Mouse (Mus musculus) kidney, postnatal 14 days (tissue): ENCODE results near the gene Tmem182.
A peak's percentile ranks its signal among the peaks of the same experiment; 100 is the strongest.

Experiments
- DNase-seq: peaks from one replicate; pipeline ENCODE4 v3.0.0; 2022; ENCODE audit warnings: mixed read lengths

The Tmem182 gene

DNA sequence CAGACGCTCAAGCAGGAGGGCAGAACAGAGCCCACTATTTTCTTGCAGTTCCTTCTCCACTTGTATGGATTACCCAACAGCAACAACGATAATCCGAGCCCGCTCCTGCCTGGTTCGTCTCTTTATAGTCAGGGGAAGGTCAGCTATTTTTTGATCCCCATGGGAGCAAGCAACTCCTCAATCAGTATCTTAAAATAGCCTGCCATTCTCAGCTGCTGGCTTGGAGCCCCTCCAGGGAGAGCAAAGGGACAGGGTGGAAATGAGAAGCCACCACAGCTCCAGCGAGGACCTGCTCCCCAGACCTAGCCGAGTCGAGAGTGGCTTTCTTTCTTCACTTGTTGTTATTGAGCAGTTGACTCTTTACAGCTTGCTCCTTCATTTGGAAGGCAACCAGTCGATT, at the start of gene Tmem182:
Gene Tmem182, plus strand, starts transcription at position 251 of the 400 bp plus-strand sequence.
- peak; percentile 29 for DNase-seq

DNA sequence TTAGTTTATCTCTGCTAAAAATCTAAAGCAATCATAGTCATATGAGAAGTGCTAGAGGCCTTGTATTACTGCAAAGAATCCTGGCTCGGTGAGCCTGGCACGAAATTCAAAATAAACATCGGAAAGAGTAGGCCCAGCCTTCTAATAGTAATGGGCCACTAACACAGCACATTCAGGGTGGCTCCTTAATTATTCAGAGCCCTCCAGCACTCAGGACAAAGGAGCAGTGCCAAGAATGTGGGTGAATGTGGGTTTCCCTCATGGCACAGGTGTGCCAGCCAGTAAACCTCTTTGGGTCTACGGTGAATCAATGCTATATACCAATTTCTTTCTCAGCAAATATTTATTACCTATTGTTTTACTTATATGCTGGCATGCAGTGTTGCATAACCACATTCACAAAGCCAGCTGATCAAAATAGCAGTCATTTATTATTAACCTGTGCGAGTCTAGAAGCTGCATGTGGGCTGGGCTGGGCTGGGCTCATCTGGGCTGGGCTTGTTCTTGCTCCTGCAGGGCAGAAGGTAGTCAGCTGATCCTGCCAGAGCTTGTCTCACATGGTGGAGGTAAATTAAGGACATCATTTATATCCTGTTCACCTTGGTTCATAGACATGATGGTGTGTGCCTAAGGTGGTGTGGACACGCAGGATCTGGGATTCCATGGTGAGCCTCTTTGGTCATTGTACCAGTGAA, 45.5 kb upstream of the Tmem182 start:
- peak; percentile 62 for DNase-seq

DNA sequence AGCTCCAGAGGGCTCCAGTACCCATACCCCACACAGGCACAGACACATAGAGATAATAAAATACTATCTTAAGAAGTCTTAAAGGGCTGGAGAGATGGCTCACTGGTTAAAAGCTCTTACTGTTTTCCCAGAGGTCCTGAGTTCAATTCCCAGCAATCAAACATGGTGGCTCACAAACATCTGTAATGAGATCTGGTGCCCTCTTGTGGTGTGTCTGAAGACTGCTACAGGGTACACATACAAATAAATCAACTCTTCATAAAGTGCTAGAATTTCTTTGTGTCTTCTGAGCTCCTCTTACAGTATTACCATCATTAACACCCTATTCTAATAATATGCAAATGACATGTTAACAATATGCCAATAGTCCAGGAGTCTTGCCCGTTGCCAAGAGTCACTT, 41.4 kb upstream of the Tmem182 start:
- no peak for DNase-seq

DNA sequence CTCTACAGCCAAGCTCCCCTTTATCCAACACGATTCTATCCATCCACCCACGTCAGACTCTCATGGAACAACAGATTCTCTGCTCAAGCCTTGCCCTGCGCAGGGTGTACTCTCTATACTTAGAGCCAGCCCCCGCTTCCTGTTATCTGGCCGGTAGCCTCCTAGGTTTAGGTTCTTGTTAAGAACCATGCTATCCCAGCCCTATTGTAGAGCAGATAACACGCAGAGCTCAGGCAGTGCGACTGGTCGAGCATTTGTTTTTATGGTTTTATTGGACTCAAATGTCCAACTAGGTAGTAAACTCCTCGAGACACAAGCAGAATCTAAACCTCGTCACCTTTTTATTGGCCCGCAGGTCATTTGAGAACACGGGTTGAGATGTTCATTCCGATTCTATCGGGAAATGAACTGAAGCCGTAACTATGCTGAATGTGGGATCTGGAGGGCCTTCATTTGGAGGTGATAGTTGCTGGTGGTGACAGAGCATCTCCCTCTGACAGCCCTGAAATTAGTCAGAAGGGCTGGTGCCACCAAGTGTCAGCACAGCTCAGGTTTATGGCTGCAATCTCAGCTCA, 40.6 kb upstream of the Tmem182 start:
- no peak for DNase-seq

DNA sequence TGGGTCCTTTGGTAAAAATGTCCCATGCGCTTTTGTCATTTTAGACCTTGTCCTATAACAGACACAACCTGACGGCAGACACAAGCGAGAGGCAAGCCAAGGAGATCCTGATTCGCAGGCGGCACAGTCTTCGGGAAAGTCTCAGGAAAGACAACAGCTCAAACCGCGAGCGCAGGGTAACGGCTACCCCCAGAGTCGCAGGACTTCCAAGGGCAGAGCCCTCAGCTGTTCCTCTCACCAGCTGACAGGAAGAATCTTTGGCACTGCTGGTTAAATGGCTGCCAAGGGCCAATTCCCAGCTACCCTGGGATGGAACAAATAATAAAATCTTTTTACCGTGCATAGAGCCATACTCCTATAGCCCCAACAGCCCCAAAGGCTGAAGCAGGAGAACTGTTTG, 39.9 kb upstream of the Tmem182 start:
- no peak for DNase-seq

DNA sequence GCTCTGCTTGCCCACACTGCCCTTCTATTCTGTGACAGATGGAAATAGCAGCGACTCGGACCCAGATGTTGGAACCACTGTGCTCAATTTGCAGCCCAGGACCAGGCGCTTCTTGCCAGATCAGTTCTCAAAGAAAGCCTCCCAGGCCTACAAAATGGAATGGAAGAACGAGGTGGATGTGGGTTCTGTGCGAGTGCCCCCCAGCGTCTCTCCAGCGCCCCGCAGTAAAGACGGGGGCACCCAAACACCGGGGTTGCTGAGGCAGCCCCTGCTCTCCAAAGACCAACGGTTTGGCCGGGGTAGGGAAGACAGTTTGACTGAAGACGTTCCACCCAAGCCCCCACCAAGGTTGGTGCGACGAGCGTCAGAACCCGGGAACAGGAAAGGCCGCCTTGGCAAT, 37.8 kb upstream of the Tmem182 start:
- no peak for DNase-seq

DNA sequence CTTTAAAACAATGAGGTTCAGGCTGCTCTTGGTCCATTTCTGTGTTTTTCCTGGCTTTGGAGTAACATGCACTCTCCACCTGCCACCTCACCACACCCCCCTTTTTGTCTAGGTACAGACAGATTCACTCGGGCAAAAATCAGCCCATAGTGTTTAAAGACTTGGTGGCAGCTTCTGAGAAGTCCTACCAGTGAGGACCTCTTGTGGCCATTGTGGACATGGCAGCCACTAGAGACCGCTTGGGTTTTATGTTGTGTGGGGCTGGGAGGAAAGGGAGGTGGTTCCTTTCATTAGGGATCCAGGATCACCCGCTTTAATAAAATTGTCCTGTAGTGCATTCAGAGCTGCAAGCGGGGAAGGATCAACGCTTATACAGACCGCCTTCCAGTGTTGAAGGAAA, 36.8 kb upstream of the Tmem182 start:
- DNase-seq: peak; percentile 69

DNA sequence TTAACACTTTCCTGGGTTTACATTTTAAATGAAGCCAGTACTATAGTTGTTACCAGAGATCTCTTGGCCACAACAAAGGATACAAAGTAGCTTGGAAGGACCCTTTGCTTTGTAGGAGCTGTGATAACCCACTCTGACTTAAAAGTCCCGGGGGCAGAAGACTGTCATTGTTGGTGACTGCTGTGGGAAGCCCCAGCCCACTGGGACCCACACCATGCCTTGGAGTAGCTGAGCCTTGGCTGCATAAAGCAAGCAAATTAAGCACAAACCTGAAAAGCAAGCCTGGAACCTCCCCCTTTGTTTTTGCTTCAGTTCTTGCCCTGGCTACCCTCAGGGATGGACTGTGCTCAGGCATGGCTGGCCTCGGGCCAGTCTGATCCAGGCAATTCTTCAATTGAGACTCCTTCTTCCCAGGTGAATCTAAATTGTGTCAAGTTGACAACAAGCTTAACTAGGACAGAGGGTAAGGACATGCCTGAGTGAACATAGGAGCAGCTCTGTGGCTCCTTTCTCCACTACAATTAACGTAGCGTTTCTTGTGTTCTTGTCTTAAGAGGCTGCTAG, 36.0 kb upstream of the Tmem182 start:
- DNase-seq: peak; percentile 80

DNA sequence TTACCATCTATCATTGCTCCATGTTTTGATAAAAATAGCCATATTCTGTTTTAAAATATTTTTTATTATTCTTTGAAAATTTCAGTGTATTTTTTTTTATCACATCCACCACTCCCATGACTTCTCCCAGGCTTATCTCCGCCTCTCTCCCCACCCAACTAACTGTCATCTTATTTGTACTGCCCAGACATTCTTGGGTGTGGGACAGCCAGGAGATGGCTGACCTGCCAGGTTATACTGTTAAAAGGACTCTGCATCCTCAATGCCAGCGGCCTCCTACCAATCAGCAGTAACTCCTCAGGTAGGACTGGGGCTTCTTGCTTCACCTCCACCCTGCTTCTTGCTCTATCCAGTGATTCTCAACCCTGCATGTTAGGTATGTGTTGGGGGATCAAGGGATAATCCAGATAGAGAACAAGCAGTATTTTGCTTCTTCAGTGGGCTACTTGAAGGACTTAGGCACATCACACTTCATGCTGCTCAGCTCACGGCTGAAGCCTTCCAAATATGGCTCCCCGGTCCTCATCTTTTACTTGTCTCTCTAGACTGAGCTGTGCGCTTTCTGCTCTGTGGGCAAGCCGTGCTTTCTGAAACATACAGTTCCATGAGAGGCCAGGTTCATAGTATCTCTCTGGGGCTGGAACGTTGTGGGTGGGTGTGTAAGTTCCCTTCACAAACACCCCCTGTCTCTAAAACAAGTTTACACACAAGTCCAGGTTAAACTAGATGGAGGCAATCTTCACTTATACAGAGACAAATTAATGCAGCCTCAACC, 34.0 kb upstream of the Tmem182 start:
- no peak for DNase-seq

DNA sequence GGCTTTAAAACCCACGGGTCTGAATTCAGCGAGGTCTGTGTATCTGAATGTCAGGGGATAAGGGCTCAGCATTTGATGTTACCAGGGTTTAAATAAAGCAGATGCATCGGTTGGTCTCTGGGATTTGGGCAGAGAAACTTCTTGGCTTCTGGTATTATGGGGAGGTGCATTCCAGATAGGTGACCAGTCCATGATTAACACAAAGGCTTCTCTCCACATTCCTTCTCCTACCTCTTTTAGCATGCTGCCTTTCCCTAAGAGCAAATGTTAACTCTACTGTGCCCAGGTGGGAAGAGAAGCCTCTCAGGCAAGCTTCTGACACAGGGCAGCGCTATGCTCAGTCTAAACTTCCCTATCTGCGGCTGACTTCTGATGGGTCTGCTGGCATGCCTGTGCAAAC, 32.2 kb upstream of the Tmem182 start:
- no peak for DNase-seq

DNA sequence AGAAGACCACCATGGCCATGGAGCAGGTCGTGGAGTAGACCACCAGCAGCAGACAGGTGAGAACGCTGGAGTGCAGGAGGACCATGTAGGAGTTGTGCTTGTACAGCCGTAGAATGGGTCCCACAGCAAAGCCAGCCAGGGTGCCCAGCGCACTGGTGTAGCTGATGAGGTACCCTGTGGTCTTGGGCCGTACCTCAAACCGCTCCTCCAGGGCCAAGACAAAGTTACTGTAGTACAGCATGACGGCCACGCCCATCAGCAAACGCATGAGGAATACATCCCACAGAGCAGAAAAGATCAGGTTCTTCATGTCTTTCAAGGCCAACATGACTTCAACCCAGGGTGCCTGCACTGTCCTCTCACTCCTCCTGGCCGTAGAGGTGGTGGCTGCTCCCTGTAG, 31.4 kb upstream of the Tmem182 start:
- DNase-seq: no peak

DNA sequence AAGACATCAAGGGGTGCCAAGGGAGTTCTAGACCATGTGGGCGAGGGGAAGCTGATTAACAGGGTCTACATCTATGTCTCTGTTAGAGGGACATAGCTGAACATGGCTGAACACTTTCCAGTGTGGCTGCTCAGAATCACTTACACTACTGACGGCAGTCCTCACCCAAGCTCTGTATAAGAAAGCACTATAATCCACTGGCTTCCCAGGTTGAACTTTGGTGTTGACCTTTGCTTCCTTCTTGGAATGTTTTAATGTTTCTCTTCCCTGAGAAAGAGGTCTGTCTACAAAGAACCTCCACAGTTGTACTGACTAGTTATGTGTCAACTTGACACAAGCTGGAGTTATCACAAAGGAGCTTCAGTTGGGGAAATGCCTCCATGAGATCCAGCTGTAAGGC, 29.3 kb upstream of the Tmem182 start:
- peak; percentile 24 for DNase-seq

DNA sequence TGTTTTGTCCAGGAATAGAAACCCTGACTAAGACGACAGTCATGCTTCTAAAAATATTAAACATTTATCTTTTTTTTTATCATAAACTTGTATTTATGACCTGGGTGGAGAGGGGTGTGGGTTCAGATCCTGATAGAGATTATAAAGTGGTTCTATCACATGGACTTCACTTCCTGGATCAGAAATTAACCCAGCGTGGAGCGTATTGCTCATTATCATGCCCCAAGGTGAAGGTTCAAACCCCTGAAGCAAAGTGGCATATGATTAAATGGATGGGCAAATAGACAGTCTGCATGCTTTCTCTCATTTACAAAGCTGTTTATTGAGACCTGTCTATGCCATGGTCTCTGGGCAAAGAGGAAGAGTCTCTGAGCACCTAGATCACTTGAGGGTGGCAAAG, 28.6 kb upstream of the Tmem182 start:
- DNase-seq: no peak

DNA sequence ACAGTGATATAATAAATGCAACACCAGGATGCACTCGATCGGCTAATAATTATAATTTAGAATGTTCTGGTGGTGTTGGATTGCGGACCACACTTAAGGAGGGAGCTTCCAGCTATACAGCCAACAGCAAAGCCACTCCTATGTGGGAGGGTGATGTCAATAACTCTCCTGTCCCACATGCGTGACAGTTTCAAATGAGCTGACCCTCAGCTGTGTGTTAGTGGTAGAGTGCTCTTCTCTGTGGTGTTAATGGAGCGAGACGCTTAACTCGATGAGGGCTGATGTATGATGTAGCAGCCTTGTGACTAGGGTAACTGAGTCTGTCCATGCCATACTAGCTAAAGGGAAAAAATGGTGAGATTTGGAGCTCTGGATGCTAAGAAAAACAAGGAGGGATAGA, 22.0 kb upstream of the Tmem182 start:
- no peak for DNase-seq

DNA sequence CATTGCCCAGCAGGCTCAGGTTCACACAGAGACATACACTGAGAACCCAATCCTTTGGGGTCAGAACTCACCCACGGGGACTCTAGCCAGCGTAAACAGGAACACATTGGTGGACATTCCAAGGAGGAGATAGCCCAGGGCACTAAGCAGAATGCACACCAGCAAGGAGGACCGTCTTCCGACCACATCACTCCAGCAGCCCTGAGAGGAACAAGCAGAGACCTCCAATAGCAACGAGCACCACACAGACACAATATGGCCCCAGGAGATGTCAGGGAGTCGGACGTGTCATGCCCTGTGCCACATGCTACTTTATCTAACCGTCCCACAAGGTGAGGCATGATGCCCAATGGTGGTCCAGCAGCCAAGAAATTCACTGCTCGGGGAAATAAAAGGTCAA, 21.1 kb upstream of the Tmem182 start:
- DNase-seq: no peak

DNA sequence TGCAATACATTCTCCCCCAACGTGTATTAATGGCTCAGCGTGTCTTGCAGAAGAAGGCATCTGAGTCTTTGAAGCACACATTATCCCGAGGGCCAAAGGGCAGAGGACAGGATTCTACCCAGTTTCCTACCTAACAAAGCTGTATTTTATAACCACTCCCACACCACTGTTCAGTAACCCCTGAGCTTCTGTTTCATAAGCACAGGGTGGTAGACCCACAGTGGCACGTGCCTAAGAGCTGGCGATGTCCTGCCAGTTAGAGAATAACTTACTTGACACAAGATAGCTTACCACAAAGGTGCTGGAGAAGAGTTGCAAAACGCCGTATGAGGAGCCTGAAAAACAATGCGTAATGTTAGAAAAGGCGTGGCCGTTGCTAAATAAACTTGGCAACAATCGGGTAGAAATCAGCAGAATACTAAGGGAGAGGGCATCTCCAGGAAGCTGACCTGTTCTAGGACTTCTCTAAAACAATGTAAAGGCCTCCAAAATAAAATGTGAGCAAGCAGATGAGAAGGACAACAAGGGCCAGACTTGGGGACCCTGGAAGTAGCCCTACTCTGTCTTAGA, 19.4 kb upstream of the Tmem182 start:
- peak; percentile 63 for DNase-seq

DNA sequence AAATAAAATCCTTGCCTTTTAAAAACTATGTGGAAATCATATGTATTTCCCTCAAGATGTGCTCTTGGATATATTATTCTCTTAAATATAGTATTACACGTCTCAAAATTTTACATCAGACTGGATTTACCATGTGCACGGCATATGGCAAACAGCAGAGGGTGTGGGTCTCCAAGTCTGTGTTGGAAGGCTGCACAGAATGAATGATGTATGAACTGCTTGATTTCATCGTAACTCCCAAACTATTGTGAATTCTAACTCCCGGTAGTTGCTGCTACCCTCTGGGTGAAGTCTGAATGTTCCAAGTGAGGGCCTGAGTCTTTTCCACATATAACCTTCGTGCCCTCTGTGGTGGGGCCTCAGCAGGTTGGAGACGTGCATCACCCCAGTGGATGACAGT, 16.4 kb upstream of the Tmem182 start:
- no peak for DNase-seq

DNA sequence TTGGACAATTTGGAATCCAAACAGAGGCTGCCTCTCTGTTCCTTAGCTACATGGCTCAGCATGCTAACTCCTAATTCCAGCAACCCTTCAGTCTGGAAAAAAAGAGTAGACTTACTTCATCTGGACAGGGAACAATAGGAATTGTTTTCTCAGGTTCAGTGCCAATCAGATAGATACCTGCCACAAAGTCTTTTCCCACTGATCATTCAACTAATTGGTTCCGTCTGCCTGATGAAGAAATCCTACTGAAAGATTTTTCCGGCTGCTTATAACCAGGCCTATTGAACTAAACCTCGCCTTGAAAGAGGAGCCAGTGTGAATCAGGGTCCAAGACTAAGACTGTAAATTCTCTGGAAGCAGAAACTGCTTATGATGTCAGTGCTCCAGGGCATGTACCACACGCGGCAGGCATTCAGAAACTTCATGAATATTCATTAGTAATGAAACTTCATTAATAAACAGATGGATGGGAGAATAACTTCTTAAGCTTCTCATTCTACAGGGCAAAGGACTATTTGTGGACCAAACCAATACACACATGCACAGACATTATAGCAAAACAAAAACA, 15.7 kb upstream of the Tmem182 start:
- DNase-seq: peak; percentile 35

DNA sequence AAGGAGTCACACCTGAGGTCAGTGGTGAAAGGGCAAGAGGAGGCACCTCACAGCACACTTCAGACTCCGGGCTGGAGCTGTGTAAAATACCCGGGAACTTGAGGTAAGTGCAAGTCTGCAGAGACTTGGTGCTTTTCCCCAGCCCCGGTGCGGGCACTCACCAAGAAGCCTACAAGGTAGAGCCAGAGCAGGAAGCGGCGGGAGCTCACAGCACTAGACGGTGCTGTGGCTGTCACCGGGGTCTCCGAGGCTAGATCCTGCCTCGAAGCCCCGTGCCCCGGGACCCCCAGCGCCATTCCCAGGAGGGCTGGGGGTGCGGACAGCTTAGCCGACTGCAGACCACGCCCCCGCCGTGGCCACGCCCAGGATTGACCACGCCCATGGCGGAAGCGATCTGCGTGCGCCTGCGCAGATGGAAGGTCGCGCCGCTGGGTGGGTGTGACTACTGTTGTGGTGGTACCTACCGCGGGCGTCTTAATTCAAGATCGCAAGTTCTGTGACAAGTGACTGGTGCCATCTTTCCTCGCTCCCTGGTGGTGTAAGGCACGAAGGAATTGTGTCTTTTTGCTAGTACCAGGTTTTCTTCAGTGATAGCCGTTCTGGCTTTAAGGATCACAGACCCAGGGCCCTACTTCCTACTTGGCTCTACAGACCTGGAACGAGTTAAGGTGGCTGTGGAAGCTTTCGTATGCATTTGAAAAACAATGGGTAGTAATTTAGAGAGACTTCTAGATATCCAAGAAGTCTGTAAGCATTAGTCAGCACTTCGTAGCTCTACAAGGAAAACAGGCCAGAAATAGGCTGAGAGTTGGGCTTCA, 14.9 kb upstream of the Tmem182 start, which contains the start of gene Mfsd9:
Gene Mfsd9, minus strand, starts transcription at position 364 of the 818 bp plus-strand sequence.
- peak; percentile 93 for DNase-seq

DNA sequence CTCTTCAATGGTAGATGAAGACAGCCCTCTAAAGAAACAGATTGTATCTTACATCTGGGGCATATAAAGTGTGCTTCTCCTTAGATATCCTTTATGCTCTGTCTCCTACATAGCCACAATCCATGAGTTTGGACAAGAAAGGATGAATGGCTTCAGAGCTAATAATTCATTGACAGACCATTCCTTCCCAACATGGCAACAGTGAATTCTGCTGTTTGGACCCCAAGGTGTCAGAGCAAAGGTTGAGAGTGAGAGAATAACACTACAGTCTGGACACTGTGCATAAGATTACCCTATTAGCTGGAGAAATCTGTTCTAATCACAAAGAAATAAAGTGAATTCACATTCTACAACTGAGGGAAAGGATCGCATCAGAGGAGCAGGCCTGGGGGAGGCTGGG, 9.9 kb upstream of the Tmem182 start:
- DNase-seq: no peak

DNA sequence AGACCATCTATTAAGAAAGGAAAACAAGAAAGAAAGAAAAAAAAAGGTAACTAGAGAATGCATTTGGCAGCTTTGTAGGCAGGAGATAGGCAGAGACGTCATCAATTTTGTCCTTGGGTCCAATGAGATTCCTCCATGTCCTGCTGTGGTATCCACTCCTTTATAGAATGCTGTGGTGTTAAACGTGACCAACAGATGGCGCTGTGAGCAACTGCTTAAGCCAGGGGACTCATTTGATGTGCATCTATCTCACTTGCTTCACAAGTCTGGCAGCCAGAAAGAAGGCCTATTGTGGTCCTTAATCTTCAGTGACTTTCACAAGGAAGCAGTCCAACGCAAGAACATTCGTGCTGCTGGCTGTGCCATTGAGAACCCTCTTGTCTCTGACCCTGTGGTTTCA, 8.1 kb upstream of the Tmem182 start:
- DNase-seq: peak; percentile 54

DNA sequence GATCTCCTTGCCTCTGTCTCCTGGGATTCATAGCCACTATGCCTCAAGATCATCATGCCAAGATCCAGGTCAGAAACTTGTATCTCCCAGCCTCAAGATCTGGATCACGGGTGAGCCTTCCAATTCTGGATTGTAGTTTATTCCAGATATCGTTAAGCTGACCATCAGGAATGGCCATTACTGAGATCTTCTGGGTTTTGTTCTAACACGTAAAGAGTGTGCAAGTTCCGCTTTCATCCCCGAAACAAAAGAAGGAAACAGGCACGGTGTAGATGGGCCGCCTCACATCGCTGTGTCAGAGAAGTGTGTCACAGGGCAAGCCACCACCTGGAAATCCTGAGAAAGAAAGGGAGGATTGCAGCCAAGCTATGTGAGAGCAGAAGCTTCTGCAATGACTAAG, 6.3 kb upstream of the Tmem182 start:
- no peak for DNase-seq
